Mouse (Mus musculus) small intestine, adult 2 months (tissue): ENCODE results near the gene Pde7b. TPM values are rescaled to one million over a fixed set of nuclear protein-coding genes. Genes with fewer than 3 reads are reported as not detected.

Experiments
- H3K27ac ChIP-seq: fragments of 200-500 bp; 2 replicates; pipeline ENCODE4 v1.5.1; 2012; ENCODE audit warnings: low read depth, low read length, control low read depth, inconsistent platforms; ENCODE audit not compliant: insufficient read depth
- H3K27me3 ChIP-seq: fragments of 200-500 bp; 2 replicates; pipeline ENCODE4 v1.6.1; 2012; ENCODE audit warnings: mild to moderate bottlenecking, moderate library complexity, low read length, inconsistent platforms; ENCODE audit not compliant: control insufficient read depth, insufficient read depth
- H3K36me3 ChIP-seq: fragments of 200-500 bp; 2 replicates; pipeline ENCODE4 v1.6.1; 2012; ENCODE audit warnings: mild to moderate bottlenecking, low read length, control low read depth, inconsistent platforms; ENCODE audit not compliant: control insufficient read depth, insufficient read depth
- H3K4me1 ChIP-seq: fragments of 200-500 bp; 2 replicates; pipeline ENCODE4 v1.6.1; 2012; ENCODE audit warnings: low read length, inconsistent platforms, mixed read lengths; ENCODE audit not compliant: control insufficient read depth, insufficient read depth, insufficient read length
- H3K4me3 ChIP-seq: fragments of 200-500 bp; 2 replicates; pipeline ENCODE4 v1.5.1; 2012; ENCODE audit warnings: low read depth, mild to moderate bottlenecking, control low read depth, inconsistent platforms, low read length, moderate library complexity
- CTCF ChIP-seq: fragments of 200-500 bp; IDR thresholded peaks from 2 replicates; pipeline ENCODE4 v1.5.1; 2012; ENCODE audit warnings: low read depth, mild to moderate bottlenecking, control low read depth, inconsistent platforms, low read length, moderate library complexity, mixed read lengths; ENCODE audit not compliant: insufficient replicate concordance, insufficient read length; ENCODE audit errors: extremely low read depth
- POLR2A ChIP-seq: fragments of 200-500 bp; IDR thresholded peaks from 2 replicates; pipeline ENCODE4 v1.6.1; 2012; ENCODE audit warnings: low read depth, mild to moderate bottlenecking, control low read depth, inconsistent platforms, low read length, moderate library complexity
- WGBS: fragments of 180-500 bp; shearing (Covaris S2); methylation state at CpG from one replicate; pipeline ENCODE4 v1.1.7; 2018; 5-methylcytosine and 5-hydroxymethylcytosine counted together
- polyA plus RNA-seq: library from polyadenylated mRNA; depleted of rRNA; stranded (reverse); fragments of >200 nt; gene quantifications from 2 replicates; pipeline ENCODE4 v1.2.3, GENCODE M21; 2012; rRNA removed

Gene Pde7b
- polyA plus RNA-seq, 1 experiment = 2.7 TPM

DNA sequence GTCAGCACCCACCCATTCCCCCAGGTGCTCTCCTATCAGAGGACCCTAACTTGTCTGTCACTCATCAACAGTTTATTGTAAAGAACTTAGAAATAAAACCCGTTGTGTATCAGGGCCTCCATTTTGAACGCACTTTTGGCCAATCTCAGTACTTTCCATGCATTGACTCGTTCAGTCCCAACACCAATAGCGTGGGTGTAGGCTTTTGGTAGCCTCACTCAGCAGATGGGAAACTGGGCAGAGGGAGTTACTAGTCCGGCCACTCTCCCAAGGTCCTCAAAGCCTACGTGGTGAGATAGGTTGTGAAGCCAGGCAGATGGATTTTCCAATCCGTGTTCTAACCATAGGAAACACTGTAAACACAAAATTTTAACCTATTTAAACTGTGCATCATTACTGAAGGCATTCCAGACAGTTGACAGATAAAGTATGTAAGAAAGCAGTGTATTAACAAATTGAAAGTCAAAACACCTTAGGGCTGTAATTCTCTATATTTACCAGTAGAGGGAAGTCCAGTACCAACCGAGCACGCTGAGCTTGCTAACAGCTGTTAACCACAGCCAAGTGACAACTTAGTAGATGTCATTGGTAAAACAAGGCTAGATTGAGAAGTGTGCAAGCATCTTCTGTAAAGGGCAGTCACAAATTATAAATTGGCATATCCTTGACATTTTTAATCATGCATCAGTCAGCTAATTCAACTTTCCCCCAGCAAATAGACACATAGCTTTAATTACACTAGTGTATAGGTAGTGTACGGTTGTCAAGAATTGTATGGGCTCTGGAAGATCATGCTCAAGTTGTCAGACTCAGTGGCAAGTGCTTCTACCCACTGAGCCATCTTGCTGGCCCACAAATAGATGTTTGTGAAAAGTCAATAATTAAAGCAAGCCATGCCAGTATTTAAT is 363.1 kb downstream of the Pde7b start:
- no peaks in the 10 kb centered on the region for H3K36me3 ChIP-seq
- H3K4me3 ChIP-seq = no peak overlapping the region
- no peak for TF ChIP-seq CTCF
- TF ChIP-seq POLR2A = no peak
- 59% methylated on average over 10 of the region's 10 CpGs for WGBS
- H3K27ac ChIP-seq = no peak overlapping the region
- no peaks in the 10 kb centered on the region for H3K27me3 ChIP-seq
- H3K4me1 ChIP-seq = no peaks in the 10 kb centered on the region

DNA sequence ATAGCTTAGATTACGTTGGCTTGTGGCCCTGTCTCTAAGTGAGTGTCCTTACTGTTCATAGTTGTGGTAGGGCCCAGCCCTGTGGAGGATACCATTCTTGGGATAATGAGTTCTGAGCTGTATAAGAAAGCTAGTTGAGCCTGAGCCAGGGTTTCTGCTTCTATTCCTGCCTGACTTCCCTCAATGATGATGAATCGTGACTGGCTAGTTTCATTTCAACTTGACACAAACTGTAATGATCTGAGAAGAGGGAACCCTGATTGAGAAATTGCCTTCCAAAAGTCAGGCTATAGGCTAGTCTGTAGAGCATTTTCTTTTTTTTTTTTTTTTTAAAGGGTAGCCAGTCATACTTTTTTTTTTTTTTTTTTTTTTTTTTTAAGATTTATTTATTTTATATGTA is 376.0 kb downstream of the Pde7b start:
- Histone ChIP-seq H3K4me3 (no peak overlapping the region), H3K36me3 (peaks cover 15% of the 10 kb centered on the region), H3K4me1 (peaks cover 2% of the 10 kb centered on the region; the same call in 1 of the 2 replicates), H3K27me3 (no peaks in the 10 kb centered on the region), H3K27ac (no peak overlapping the region)
- WGBS = 81% methylated on average over 2 of the region's 2 CpGs
- TF ChIP-seq POLR2A = no peak
- no peak for TF ChIP-seq CTCF

Other genes starting within 250 kb of the Pde7b start
- 0.60 and 0.90 TPM in 2 replicates for gene Ahi1, start 227.5 kb upstream of the Pde7b start, polyA plus RNA-seq